Mouse (Mus musculus) megakaryocyte, embryonic 14.5 days (primary cell): ENCODE results near the gene Fam20c.

Experiments used
- FLI1 ChIP-seq: IDR thresholded peaks from 2 replicates; pipeline ENCODE4 v1.6.1; 2012; ENCODE audit warnings: low read length, inconsistent platforms, mixed read lengths
- GATA1 ChIP-seq: IDR thresholded peaks from 3 replicates; pipeline ENCODE4 v1.6.1; 2012; ENCODE audit warnings: mixed read lengths, low read length, inconsistent platforms, borderline replicate concordance

DNA sequence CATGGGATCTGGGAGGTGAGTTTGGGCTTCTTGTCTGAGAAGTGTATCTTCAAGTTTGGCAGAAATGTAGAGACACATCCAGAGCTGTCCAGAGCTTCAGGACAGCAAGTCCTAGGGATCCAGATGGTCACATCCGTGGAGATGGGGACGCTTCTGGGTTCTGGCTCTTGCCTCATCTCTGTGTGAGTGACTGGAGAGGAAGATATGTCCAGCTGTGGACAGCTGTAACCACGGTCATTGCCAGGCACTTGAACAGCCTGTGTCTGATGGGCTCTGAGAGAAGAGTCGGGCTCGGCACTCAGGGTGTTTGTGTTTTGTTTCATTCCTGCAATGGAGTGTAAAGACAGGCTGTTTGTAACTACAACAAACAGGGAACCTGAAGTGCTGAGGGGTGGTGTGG lies 14.8 kb downstream of the Fam20c start:
- TF ChIP-seq GATA1 (no peak), FLI1 (no peak)
